Mouse (Mus musculus) CD4-positive helper T cell, adult 2 months (primary cell): ENCODE results near the gene Tyw1.

Experiments
- DNase-seq: peaks from one replicate; pipeline ENCODE4 v3.0.0-alpha.2; 2012; ENCODE audit warnings: low read depth, missing footprints, low spot score

Gene Tyw1

GRCm38 (mm10) chr5:130386418-130386817, 131.0 kb downstream of the Tyw1 start:
- no peak for DNase-seq
